Mouse (Mus musculus): ENCODE results near the gene Pla2g4c. TPM values are rescaled to one million over a fixed set of nuclear protein-coding genes. Genes with fewer than 3 reads are reported as not detected.

The Pla2g4c gene
- polyA plus RNA-seq, 1 experiment: not detected

DNA sequence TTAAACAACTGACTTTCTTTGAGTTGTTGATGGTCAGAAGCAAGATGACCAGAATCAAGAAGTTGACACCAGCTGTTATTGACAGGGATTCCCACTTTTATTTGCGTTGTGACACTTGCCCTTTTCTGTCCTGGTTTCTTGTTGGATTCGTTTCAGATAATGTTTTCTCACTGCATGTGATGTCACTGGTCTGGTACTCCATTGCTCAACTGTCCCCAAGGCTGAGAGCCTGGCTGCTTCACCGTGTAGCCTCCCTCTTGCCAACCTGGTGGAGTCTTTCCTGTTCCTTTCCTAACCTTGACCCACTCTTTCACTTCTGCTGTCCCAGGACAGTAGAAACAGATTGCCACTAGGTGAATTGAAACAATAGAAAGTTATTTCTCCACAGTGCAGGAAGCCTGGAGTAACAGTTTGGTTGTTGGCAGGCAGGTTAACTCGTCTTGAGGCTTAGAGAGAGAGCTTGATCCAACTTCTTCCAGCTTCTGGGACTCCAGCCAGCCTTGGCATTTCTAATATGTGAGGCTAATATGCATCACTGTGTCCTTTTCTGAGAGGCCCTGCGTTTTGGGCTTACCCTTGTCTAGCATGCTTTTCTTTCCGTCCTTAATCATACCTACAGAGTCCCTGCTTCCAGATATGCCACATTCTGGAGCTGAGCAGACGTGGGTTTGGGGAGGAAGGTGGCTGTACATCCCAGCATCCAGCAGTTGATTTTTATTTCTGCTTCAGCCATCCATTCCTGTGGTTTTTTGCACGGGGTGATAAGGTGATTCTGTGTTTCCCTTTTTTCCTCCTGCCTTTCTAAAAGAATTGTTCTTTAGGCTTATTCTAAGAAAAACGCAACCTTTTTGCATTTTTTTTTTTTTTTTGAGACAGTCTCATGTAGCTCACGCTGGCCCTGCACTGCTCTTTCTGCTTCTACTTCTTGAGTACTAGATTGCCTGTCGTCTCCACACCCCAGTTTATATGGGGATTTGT, 30.3 kb upstream of the Pla2g4c start:
- Histone ChIP-seq H3K27ac (ENCODE audit: insufficient read depth, low read depth, low read length) (no peak overlapping the region), H3K4me1 (ENCODE audit: control insufficient read depth, insufficient read depth, low read length) (0 out of 2 replicates have a peak, but pooled peaks cover 1% of the 10 kb centered on the region), H3K4me3 (ENCODE audit: insufficient read depth, low read depth, low read length) (no peak overlapping the region)
- TF ChIP-seq POLR2A (IDR thresholded peaks at IDR 0.05; ENCODE audit: insufficient read depth, low read depth, low read length): no peak
- TF ChIP-seq CTCF (IDR thresholded peaks at IDR 0.05; ENCODE audit: insufficient read depth, low read depth, low read length): no peak
- 68% methylated on average over 11 of the region's 11 CpGs for WGBS

DNA sequence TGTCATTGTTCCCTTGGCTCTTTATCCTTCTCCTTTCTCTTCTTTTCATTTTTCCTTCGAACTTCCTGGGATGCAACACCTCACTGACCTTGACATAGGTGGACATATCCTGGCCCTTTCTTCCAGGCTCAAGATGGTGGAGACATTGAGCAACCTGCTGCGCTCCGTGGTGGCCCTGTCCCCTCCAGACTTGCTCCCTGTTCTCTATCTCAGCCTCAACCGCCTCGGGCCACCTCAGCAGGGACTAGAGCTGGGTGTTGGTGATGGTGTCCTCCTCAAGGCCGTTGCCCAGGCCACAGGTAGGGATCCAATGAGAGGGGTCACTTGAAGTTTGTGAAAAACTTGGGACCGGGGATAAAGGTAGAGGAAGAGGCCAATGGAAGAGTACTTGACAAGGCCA, 29.2 kb upstream of the Pla2g4c start:
- 97% methylated on average over 7 of the region's 7 CpGs for WGBS
- TF ChIP-seq POLR2A (IDR thresholded peaks at IDR 0.05; ENCODE audit: insufficient read depth, low read depth, low read length) (no peak), CTCF (IDR thresholded peaks at IDR 0.05; ENCODE audit: insufficient read depth, low read depth, low read length) (no peak)
- Histone ChIP-seq H3K4me1 (ENCODE audit: control insufficient read depth, insufficient read depth, low read length) (no peaks in the 10 kb centered on the region), H3K27ac (ENCODE audit: insufficient read depth, low read depth, low read length) (no peak overlapping the region), H3K4me3 (ENCODE audit: insufficient read depth, low read depth, low read length) (no peak overlapping the region)

DNA sequence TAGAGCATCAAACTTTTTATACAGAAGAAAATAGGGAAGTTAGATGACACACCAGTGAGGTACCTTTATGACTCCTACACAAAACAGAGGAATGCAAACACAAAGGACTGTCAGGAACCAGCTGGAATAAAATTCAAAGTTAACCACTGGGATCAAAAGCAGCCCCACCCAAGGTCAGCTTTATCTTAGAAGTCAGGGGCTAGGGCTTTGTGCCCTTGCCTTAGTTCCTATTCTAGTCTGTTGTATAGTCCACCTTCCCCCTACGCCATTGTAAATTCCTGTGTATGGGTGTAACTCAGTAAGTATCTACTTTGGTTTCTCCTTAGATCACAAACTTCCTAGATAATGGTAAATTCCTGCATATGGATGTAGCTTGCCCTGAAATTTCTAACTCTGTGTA, 26.8 kb upstream of the Pla2g4c start:
- Histone ChIP-seq H3K27ac (ENCODE audit: insufficient read depth, low read depth, low read length) (no peak overlapping the region), H3K4me1 (ENCODE audit: control insufficient read depth, insufficient read depth, low read length) (no peaks in the 10 kb centered on the region), H3K4me3 (ENCODE audit: insufficient read depth, low read depth, low read length) (no peak overlapping the region)
- TF ChIP-seq CTCF (IDR thresholded peaks at IDR 0.05; ENCODE audit: insufficient read depth, low read depth, low read length) (no peak), POLR2A (IDR thresholded peaks at IDR 0.05; ENCODE audit: insufficient read depth, low read depth, low read length) (no peak)
- WGBS: 92% methylated on average over 1 of the region's 1 CpGs

DNA sequence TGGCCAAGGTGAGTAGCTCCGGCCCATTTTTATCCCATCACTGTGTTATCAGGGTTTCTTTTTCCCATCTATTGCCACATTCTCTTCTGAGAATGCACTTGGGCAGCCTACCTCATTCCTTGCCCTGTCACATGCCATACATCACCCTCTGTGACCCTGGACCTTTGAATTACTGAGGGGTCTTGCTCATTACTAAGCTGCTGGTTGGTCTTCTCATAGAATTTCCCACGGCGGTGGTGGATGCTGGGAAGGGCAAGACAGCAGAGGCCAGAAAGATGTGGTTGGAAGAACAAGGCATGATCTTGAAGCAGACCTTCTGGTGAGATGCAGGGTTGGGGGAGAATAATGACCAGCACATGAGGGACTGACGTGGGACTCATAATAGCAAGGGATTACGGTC, 25.6 kb upstream of the Pla2g4c start:
- Histone ChIP-seq H3K4me3 (ENCODE audit: insufficient read depth, low read depth, low read length) (no peak overlapping the region), H3K27ac (ENCODE audit: insufficient read depth, low read depth, low read length) (no peak overlapping the region), H3K4me1 (ENCODE audit: control insufficient read depth, insufficient read depth, low read length) (no peaks in the 10 kb centered on the region)
- WGBS: 96% methylated on average over 5 of the region's 5 CpGs
- TF ChIP-seq CTCF (IDR thresholded peaks at IDR 0.05; ENCODE audit: insufficient read depth, low read depth, low read length) (no peak), POLR2A (IDR thresholded peaks at IDR 0.05; ENCODE audit: insufficient read depth, low read depth, low read length) (no peak)

DNA sequence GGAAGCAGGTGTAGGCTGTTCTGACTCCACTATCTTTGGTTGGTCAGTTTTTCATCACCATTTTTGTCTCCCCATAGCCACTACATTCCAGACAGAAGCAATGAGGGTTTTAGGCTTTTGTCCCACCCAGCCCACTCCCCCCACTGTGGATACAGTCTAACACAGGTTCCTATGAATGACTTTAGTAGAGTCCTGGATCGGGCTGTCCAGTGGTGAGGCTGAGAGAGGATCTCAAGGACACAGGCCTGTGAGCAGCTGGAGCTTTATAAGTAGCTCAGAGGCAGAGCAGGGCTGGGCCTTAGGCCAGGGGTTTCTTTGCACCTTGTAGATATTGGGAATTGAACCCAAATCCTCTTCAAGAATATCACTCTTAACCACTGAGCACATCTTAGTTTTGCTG, 22.8 kb upstream of the Pla2g4c start:
- Histone ChIP-seq H3K4me1 (ENCODE audit: control insufficient read depth, insufficient read depth, low read length) (no peaks in the 10 kb centered on the region), H3K4me3 (ENCODE audit: insufficient read depth, low read depth, low read length) (no peak overlapping the region), H3K27ac (ENCODE audit: insufficient read depth, low read depth, low read length) (no peak overlapping the region)
- TF ChIP-seq CTCF (IDR thresholded peaks at IDR 0.05; ENCODE audit: insufficient read depth, low read depth, low read length) (no peak), POLR2A (IDR thresholded peaks at IDR 0.05; ENCODE audit: insufficient read depth, low read depth, low read length) (no peak)
- WGBS: 100% methylated on average over 1 of the region's 1 CpGs

DNA sequence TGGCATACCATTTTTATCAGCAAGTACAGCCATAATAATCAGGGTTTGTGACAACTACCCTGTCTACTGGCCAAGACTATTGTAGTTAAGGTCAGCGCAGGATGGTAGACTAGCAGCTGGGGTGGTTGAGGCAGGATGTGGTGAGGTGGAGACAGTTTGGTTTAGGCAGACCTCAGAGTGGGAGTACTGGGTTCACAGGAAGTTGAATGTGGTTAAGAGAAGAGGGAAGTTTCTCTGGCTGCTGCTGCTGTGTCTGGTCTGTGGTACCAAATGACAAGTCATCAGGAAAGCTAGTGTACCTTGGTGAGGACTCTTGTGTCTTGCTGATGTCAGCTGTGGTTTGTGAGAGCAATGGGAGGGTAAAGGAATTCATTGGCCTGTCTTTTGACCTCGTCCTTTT, 21.7 kb upstream of the Pla2g4c start:
- H3K4me1 ChIP-seq (ENCODE audit: control insufficient read depth, insufficient read depth, low read length): no peaks in the 10 kb centered on the region
- no peak overlapping the region for H3K27ac ChIP-seq (ENCODE audit: insufficient read depth, low read depth, low read length)
- WGBS: 94% methylated on average over 2 of the region's 2 CpGs
- no peak for TF ChIP-seq CTCF (IDR thresholded peaks at IDR 0.05; ENCODE audit: insufficient read depth, low read depth, low read length)
- no peak for TF ChIP-seq POLR2A (IDR thresholded peaks at IDR 0.05; ENCODE audit: insufficient read depth, low read depth, low read length)
- H3K4me3 ChIP-seq (ENCODE audit: insufficient read depth, low read depth, low read length): no peak overlapping the region

DNA sequence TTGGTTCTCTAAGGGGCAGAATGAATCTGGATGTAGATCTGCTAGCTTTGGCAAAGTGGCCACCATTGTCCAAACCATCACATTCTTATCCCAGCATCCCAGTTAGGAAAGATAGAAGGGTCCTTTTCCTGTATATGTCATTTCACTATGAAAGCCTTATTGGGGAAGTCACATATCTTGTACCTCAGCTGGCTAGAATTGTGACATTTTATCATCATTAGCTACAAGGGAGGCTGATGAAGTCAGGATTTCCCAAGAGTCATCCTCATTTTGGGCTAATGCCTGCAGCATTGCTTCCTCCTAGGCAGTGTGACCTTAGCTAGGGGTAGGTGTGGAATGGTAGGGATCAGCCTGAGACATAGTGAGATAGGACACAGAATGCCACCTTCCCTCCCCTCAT, 21.1 kb upstream of the Pla2g4c start:
- TF ChIP-seq POLR2A (IDR thresholded peaks at IDR 0.05; ENCODE audit: insufficient read depth, low read depth, low read length) (no peak), CTCF (IDR thresholded peaks at IDR 0.05; ENCODE audit: insufficient read depth, low read depth, low read length) (no peak)
- no peaks in the 10 kb centered on the region for H3K4me1 ChIP-seq (ENCODE audit: control insufficient read depth, insufficient read depth, low read length)
- H3K27ac ChIP-seq (ENCODE audit: insufficient read depth, low read depth, low read length): no peak overlapping the region
- H3K4me3 ChIP-seq (ENCODE audit: insufficient read depth, low read depth, low read length): no peak overlapping the region

DNA sequence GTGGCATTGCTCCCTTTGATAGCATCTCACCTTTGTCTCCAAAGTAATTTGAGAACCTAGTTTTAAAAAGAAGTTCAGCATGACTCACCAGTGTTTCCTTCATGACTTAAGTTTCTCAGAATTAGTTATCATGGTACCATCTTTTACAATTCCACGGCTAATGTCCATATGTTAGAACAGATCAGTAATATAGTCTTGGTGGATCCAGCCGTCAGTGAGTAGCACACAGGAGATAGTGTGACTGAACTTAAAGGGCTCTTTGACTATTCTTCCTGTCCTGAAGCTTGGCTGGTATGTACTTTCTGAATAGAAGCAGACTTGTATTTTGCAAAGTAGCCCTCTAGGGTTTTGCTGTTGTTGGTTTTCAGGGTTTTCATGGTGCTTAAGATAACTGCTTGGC, 15.0 kb upstream of the Pla2g4c start:
- TF ChIP-seq CTCF (IDR thresholded peaks at IDR 0.05; ENCODE audit: insufficient read depth, low read depth, low read length): no peak
- no peak for TF ChIP-seq POLR2A (IDR thresholded peaks at IDR 0.05; ENCODE audit: insufficient read depth, low read depth, low read length)
- H3K27ac ChIP-seq (ENCODE audit: insufficient read depth, low read depth, low read length): no peak overlapping the region
- 84% methylated on average over 2 of the region's 2 CpGs for WGBS
- H3K4me1 ChIP-seq (ENCODE audit: control insufficient read depth, insufficient read depth, low read length): no peaks in the 10 kb centered on the region
- no peak overlapping the region for H3K4me3 ChIP-seq (ENCODE audit: insufficient read depth, low read depth, low read length)

DNA sequence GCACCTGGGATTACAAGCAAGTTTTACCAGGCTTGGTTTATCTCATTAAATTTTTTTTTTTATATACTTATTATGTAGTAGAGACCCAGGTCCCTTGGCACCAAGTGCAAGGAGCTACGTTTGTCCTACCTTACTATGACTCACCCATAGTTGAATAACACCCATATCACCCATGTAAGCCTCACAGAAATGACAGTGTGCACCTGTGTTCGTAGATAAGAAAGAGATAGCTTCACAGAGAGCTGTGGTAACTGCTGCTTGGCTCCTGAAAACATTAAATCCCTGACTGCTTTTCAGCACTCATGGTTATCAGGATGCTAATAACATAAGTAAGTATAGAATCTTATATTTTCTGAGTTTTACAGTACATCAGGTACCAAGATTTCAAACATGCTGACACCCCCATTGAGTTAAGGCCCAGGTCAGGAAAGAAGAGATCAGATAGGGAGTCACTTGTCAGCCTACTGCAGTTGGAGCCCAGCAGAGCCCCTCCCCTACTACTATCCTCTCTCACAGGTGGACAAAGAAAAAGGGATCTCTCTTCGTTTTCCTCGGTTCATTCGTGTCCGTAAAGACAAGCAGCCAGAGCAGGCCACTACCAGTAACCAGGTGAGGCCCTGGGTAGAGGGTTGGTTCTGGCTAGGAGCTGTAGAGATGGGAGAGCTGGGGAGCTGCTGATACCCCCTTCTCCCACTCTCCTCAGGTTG, 13.8 kb upstream of the Pla2g4c start:
- TF ChIP-seq CTCF (IDR thresholded peaks at IDR 0.05; ENCODE audit: insufficient read depth, low read depth, low read length) (no peak), POLR2A (IDR thresholded peaks at IDR 0.05; ENCODE audit: insufficient read depth, low read depth, low read length) (no peak)
- no peaks in the 10 kb centered on the region for H3K4me1 ChIP-seq (ENCODE audit: control insufficient read depth, insufficient read depth, low read length)
- WGBS: 96% methylated on average over 6 of the region's 6 CpGs
- no peak overlapping the region for H3K27ac ChIP-seq (ENCODE audit: insufficient read depth, low read depth, low read length)
- H3K4me3 ChIP-seq (ENCODE audit: insufficient read depth, low read depth, low read length): no peak overlapping the region

Data from olfactory bulb, adult 2 months (tissue).